Mouse (Mus musculus) liver, postnatal 0 days (tissue): ENCODE measurements at regions not wholly inside any gene's neighbourhood (a gene's known extent, or its start where the extent isn't known, plus 50 kb on each side); places are given as distances from the start of the nearest gene placed in this dataset.

Experiments used
- CTCF ChIP-seq: sonication (generic); IDR thresholded peaks from 2 replicates; pipeline ENCODE4 v1.5.1; 2016; ENCODE audit warnings: antibody characterized with exemption, low read depth
- EP300 ChIP-seq: IDR thresholded peaks from 2 replicates; pipeline ENCODE4 v1.6.1; 2016; ENCODE audit warnings: antibody characterized with exemption, low read depth, mild to moderate bottlenecking

GRCm38 (mm10) chr13:83207513-83207912 is 296.3 kb upstream of the Mef2c start:
- TF ChIP-seq CTCF, result no peak
- no peak for TF ChIP-seq EP300
